Mouse (Mus musculus) MEL (cell line): ENCODE results near the gene Lrch4. TPM values are rescaled to one million over a fixed set of nuclear protein-coding genes. Genes with fewer than 3 reads are reported as not detected.

ENCODE experiments used
- DNase-seq: peaks from one replicate; pipeline ENCODE4 v3.0.0; 2011; ENCODE audit warnings: low read depth, low spot score
- H3K27ac ChIP-seq: 2 replicates; pipeline ENCODE4 v1.5.1; 2012; ENCODE audit warnings: low read depth, mild to moderate bottlenecking, control low read depth, low read length, moderate library complexity; ENCODE audit not compliant: control insufficient read depth
- H3K27me3 ChIP-seq, 2 experiments: fragments of 150-350 bp in 1 of 2; sonication (generic) in 1 of 2; 2 replicates each; pipeline ENCODE4 v1.6.1; 2012; ENCODE audit warnings: low read length in 2 of 2, mild to moderate bottlenecking in 2 of 2, improper control_type of control experiment in 1 of 2, moderate library complexity in 1 of 2; ENCODE audit not compliant: insufficient read depth in 2 of 2, control insufficient read depth in 1 of 2
- H3K36me3 ChIP-seq, 2 experiments: 2 replicates each; pipeline ENCODE4 v1.6.1; 2012 to 2014; ENCODE audit warnings: low read length in 2 of 2, improper control_type of control experiment in 1 of 2, inconsistent platforms in 1 of 2, mild to moderate bottlenecking in 1 of 2; ENCODE audit not compliant: insufficient read depth in 2 of 2, control insufficient read depth in 1 of 2
- H3K4me1 ChIP-seq, 2 experiments: fragments of 150-350 bp in 1 of 2; sonication (generic) in 1 of 2; 2 replicates each; pipeline ENCODE4 v1.6.1; 2012; ENCODE audit warnings: low read length in 2 of 2, improper control_type of control experiment in 1 of 2, mild to moderate bottlenecking in 1 of 2; ENCODE audit not compliant: insufficient read depth in 2 of 2, control insufficient read depth in 1 of 2
- H3K4me3 ChIP-seq, 2 experiments: fragments of 150-350 bp in 1 of 2; sonication (generic) in 1 of 2; 2 replicates each; pipeline ENCODE4 v1.5.1; 2012; ENCODE audit warnings: low read depth in 2 of 2, low read length in 2 of 2, mild to moderate bottlenecking in 2 of 2, moderate library complexity in 2 of 2, control low read depth in 1 of 2, improper control_type of control experiment in 1 of 2; ENCODE audit not compliant: control insufficient read depth in 1 of 2, insufficient read depth in 1 of 2
- H3K79me2 ChIP-seq: 2 replicates; pipeline ENCODE4 v1.6.1; 2012; ENCODE audit warnings: mild to moderate bottlenecking, low read length, moderate library complexity; ENCODE audit not compliant: control insufficient read depth, poor library complexity, insufficient read depth
- H3K9ac ChIP-seq: 2 replicates; pipeline ENCODE4 v1.6.1; 2012; ENCODE audit warnings: low read depth, mild to moderate bottlenecking, control low read depth, low read length, moderate library complexity; ENCODE audit not compliant: control insufficient read depth, poor library complexity, severe bottlenecking
- H3K9me3 ChIP-seq: fragments of 150-350 bp; sonication (generic); replicated peaks from 2 replicates; pipeline ENCODE4 v1.6.1; 2012; ENCODE audit warnings: mild to moderate bottlenecking, low read length, improper control_type of control experiment, moderate library complexity; ENCODE audit not compliant: insufficient read depth
- CHD1 ChIP-seq: IDR thresholded peaks from 2 replicates; pipeline ENCODE4 v1.6.1; 2012; ENCODE audit warnings: low read depth, mild to moderate bottlenecking, inconsistent platforms, low read length, improper control_type of control experiment
- CHD2 ChIP-seq: IDR thresholded peaks from 2 replicates; pipeline ENCODE4 v1.6.1; 2011; ENCODE audit warnings: low read length, improper control_type of control experiment
- CTCF ChIP-seq, 3 experiments: IDR thresholded peaks in 2 of 3; conservative IDR thresholded peaks in 1 of 3; 2 replicates each; pipeline ENCODE4 v1.5.1; 2011 to 2012; ENCODE audit warnings: low read length in 3 of 3, low read depth in 2 of 3, mild to moderate bottlenecking in 2 of 3, improper control_type of control experiment in 1 of 3, inconsistent platforms in 1 of 3, mixed read lengths in 1 of 3, moderate library complexity in 1 of 3; ENCODE audit not compliant: control insufficient read depth in 1 of 3, insufficient read depth in 1 of 3, poor library complexity in 1 of 3, severe bottlenecking in 1 of 3
- ELF1 ChIP-seq: IDR thresholded peaks from 2 replicates; pipeline ENCODE4 v1.6.1; 2014; ENCODE audit warnings: low read depth, mild to moderate bottlenecking, inconsistent platforms, low read length, improper control_type of control experiment, moderate library complexity
- EP300 ChIP-seq, 2 experiments: IDR thresholded peaks; 2 replicates each; pipeline ENCODE4 v1.6.1; 2011; ENCODE audit warnings: improper control_type of control experiment in 2 of 2, low read length in 2 of 2, low read depth in 1 of 2, mild to moderate bottlenecking in 1 of 2
- ETS1 ChIP-seq: IDR thresholded peaks from 2 replicates; pipeline ENCODE4 v1.6.1; 2012; ENCODE audit warnings: low read depth, mild to moderate bottlenecking, inconsistent platforms, low read length, improper control_type of control experiment, moderate library complexity
- KAT2A ChIP-seq: conservative IDR thresholded peaks from 2 replicates; pipeline ENCODE4 v1.6.1; 2012; ENCODE audit warnings: low read depth, low read length, improper control_type of control experiment, inconsistent platforms
- MAFK ChIP-seq: IDR thresholded peaks from 2 replicates; pipeline ENCODE4 v1.6.1; 2011; ENCODE audit warnings: low read depth, mild to moderate bottlenecking, low read length, improper control_type of control experiment, borderline replicate concordance
- MAZ ChIP-seq: IDR thresholded peaks from 2 replicates; pipeline ENCODE4 v1.6.1; 2012; ENCODE audit warnings: low read depth, mild to moderate bottlenecking, inconsistent platforms, low read length, improper control_type of control experiment
- MYB ChIP-seq: IDR thresholded peaks from 2 replicates; pipeline ENCODE4 v1.6.1; 2011; ENCODE audit warnings: mild to moderate bottlenecking, low read depth, low read length, improper control_type of control experiment
- NRF1 ChIP-seq: IDR thresholded peaks from 2 replicates; pipeline ENCODE4 v1.6.1; 2014; ENCODE audit warnings: low read depth, mild to moderate bottlenecking, inconsistent platforms, low read length, improper control_type of control experiment, moderate library complexity; ENCODE audit not compliant: poor library complexity, insufficient read depth, severe bottlenecking
- POLR2AphosphoS2 ChIP-seq: IDR thresholded peaks from 2 replicates; pipeline ENCODE4 v1.6.1; 2011; ENCODE audit warnings: low read length, improper control_type of control experiment
- RAD21 ChIP-seq: IDR thresholded peaks from 2 replicates; pipeline ENCODE4 v1.6.1; 2011; ENCODE audit warnings: mild to moderate bottlenecking, low read depth, low read length, improper control_type of control experiment
- SMC3 ChIP-seq: IDR thresholded peaks from 2 replicates; pipeline ENCODE4 v1.6.1; 2011; ENCODE audit warnings: low read depth, low read length, improper control_type of control experiment
- TCF12 ChIP-seq: IDR thresholded peaks from 2 replicates; pipeline ENCODE4 v1.6.1; 2014; ENCODE audit warnings: low read depth, mild to moderate bottlenecking, inconsistent platforms, low read length, improper control_type of control experiment, moderate library complexity
- UBTF ChIP-seq: IDR thresholded peaks from 2 replicates; pipeline ENCODE4 v1.6.1; 2012; ENCODE audit warnings: low read depth, mild to moderate bottlenecking, inconsistent platforms, low read length, improper control_type of control experiment, moderate library complexity, borderline replicate concordance; ENCODE audit not compliant: insufficient read depth
- ZC3H11A ChIP-seq: IDR thresholded peaks from 2 replicates; pipeline ENCODE4 v1.6.1; 2012; ENCODE audit warnings: low read depth, mild to moderate bottlenecking, inconsistent platforms, low read length, improper control_type of control experiment
- ZKSCAN1 ChIP-seq: IDR thresholded peaks from 2 replicates; pipeline ENCODE4 v1.6.1; 2012; ENCODE audit warnings: low read depth, mild to moderate bottlenecking, inconsistent platforms, low read length, improper control_type of control experiment, moderate library complexity
- ZMIZ1 ChIP-seq: IDR thresholded peaks from 2 replicates; pipeline ENCODE4 v1.6.1; 2012; ENCODE audit warnings: low read depth, mild to moderate bottlenecking, inconsistent platforms, low read length, improper control_type of control experiment, moderate library complexity
- ZNF384 ChIP-seq: IDR thresholded peaks from 2 replicates; pipeline ENCODE4 v1.6.1; 2012; ENCODE audit warnings: low read depth, mild to moderate bottlenecking, inconsistent platforms, low read length, improper control_type of control experiment
- polyA plus RNA-seq, 2 experiments: library from polyadenylated mRNA; stranded (reverse) in 1 of 2; unstranded in 1 of 2; fragments of >175 nt in 1 of 2; fragments of >200 nt in 1 of 2; gene quantifications; 2 replicates each; pipeline versions ENCODE4 v1.2.1 to v1.2.4; 2012; ENCODE audit warnings: low replicate concordance in 2 of 2, low read depth in 1 of 2; ENCODE audit not compliant: insufficient read length in 2 of 2, insufficient read depth in 1 of 2, missing spikeins in 1 of 2
- total RNA-seq: library from RNA; depleted of rRNA; stranded (reverse); fragments of 300-350 nt; gene quantifications from 2 replicates; pipeline ENCODE4 v1.2.3, GENCODE M21; 2012

The Lrch4 gene
- total and polyA plus RNA-seq, 3 experiments = 9.1 to 239 (median 47.0) TPM

- Histone ChIP-seq H3K27ac (no peak overlapping the region), H3K79me2 (no peaks in the 10 kb centered on the region), H3K9me3 (no peaks in the 10 kb centered on the region), H3K36me3 (peaks cover 0 to 5% of the 10 kb centered on the region in 2 experiments; a peak in 2 of 4 replicates), H3K4me1 (no peaks in the 10 kb centered on the region), H3K27me3 (no peaks in the 10 kb centered on the region), H3K9ac (no peak overlapping the region), H3K4me3 (no peak overlapping the region)
- peak; percentile 66 for DNase-seq
- peak in 2 of 3 experiments; percentile 17 to 95; a peak in 3 of 6 replicates for TF ChIP-seq CTCF (IDR thresholded peaks at IDR 0.05 in 2 of 3, conservative IDR thresholded peaks at IDR 0.05 in 1 of 3; ENCODE audit: control insufficient read depth in 1 of 3, insufficient read depth in 1 of 3, low read depth in 2 of 3, low read length in 3 of 3, poor library complexity in 1 of 3, severe bottlenecking in 1 of 3)
- no peak for TF ChIP-seq MYB
- peak; percentile 41 for TF ChIP-seq RAD21
- no peak for TF ChIP-seq EP300 (IDR thresholded peaks at IDR 0.05; ENCODE audit: low read depth in 1 of 2, low read length in 2 of 2)
- peak; percentile 51; the same call in 1 of the 2 replicates for TF ChIP-seq ZC3H11A
- peak; percentile 81 for TF ChIP-seq SMC3
- TF ChIP-seq ZNF384 = peak; percentile 50; the same call in 1 of the 2 replicates
- peak; percentile 69; the same call in 1 of the 2 replicates for TF ChIP-seq MAZ
These were observed 25.8 kb downstream of the Lrch4 start for GRCm38 (mm10) chr5:137654746-137655145.

- Histone ChIP-seq H3K9me3 (no peaks in the 10 kb centered on the region), H3K36me3 (peaks cover 0 to 14% of the 10 kb centered on the region in 2 experiments; a peak in 2 of 4 replicates), H3K27ac (no peak overlapping the region), H3K27me3 (no peaks in the 10 kb centered on the region), H3K79me2 (no peaks in the 10 kb centered on the region), H3K4me3 (no peak overlapping the region), H3K9ac (no peak overlapping the region), H3K4me1 (no peaks in the 10 kb centered on the region)
- TF ChIP-seq CTCF (IDR thresholded peaks at IDR 0.05 in 2 of 3, conservative IDR thresholded peaks at IDR 0.05 in 1 of 3; ENCODE audit: control insufficient read depth in 1 of 3, insufficient read depth in 1 of 3, low read depth in 2 of 3, low read length in 3 of 3, poor library complexity in 1 of 3, severe bottlenecking in 1 of 3) = peak; percentile 63 to 84 (median 83)
- TF ChIP-seq SMC3 = peak; percentile 82
- no peak for TF ChIP-seq CHD1
- TF ChIP-seq POLR2AphosphoS2 = no peak
- TF ChIP-seq RAD21 = peak; percentile 81
- TF ChIP-seq ELF1 = 0 out of 2 replicates have a peak, but pooled peaks have one; percentile 48
- TF ChIP-seq ZNF384 = peak; percentile 80
- TF ChIP-seq ZC3H11A = peak; percentile 74
- peak; percentile 70 for DNase-seq
These were observed 28.1 kb downstream of the Lrch4 start for GRCm38 (mm10) chr5:137656977-137657376.

- peaks cover 0 to 13% of the 10 kb centered on the region in 2 experiments; a peak in 2 of 4 replicates for H3K36me3 ChIP-seq
- no peak for TF ChIP-seq UBTF
- TF ChIP-seq MAFK = no peak
- TF ChIP-seq ZMIZ1 = no peak
- no peak for TF ChIP-seq NRF1
- TF ChIP-seq ETS1 = no peak
- no peak for TF ChIP-seq CHD2
- no peak for TF ChIP-seq RAD21
- TF ChIP-seq ZKSCAN1 = no peak
- no peak for TF ChIP-seq KAT2A
- TF ChIP-seq TCF12 = no peak
- TF ChIP-seq, all 39 proteins: peak for 0
- no peaks in the 10 kb centered on the region for H3K4me1 ChIP-seq
- H3K4me3 ChIP-seq = no peak overlapping the region
- no peaks in the 10 kb centered on the region for H3K27me3 ChIP-seq
- H3K9me3 ChIP-seq = no peaks in the 10 kb centered on the region
- no peak overlapping the region for H3K27ac ChIP-seq
- H3K9ac ChIP-seq = no peak overlapping the region
- no peak for DNase-seq
- H3K79me2 ChIP-seq = no peaks in the 10 kb centered on the region
These were observed 31.3 kb downstream of the Lrch4 start for GRCm38 (mm10) chr5:137660064-137660688.
